Mouse (Mus musculus): Measurements from ENCODE around the gene Olfr1305. TPM values are rescaled to one million over a fixed set of nuclear protein-coding genes. Genes with fewer than 3 reads are reported as not detected.

Gene Olfr1305
- polyA plus RNA-seq (2015; fragmentation: Nextera tagmentation; extraction: Ambion mirVana), result not detected in 2 replicates

DNA sequence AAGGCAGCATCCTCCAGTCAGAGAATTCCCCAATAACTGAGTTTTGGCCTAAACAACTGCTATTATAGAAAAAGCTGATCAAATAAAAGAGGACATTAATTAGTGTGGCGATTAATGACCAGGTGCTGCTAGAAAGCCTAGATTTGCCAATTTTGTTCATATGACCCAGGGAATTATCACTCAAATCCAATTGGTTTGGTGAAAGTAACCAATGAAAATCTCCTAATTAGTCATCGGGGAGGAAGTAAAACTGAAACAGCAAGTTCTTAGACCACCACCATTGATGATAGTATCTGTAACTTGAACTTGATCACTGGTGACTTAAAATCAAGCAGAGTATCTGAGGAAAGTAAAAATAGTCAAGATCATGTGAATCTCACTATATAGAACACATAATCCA lies at the start of gene Olfr1305:
Gene Olfr1305, minus strand, starts transcription at position 101 of the 400 bp plus-strand sequence.
- H3K4me1 ChIP-seq, result no peaks in the 10 kb centered on the region
- ATAC-seq, result no peak
- 93% methylated on average over 2 of the region's 2 CpGs for WGBS
- no peaks in the 10 kb centered on the region for H3K36me3 ChIP-seq (ENCODE audit: poor library complexity, severe bottlenecking)
- H3K9me3 ChIP-seq (replicated peaks), result no peaks in the 10 kb centered on the region
- H3K27me3 ChIP-seq, result no peaks in the 10 kb centered on the region
- no peak within 1 kb of the TSS for H3K4me3 ChIP-seq
- H3K4me2 ChIP-seq, result no peak within 1 kb of the TSS
- H3K9ac ChIP-seq, result no peak within 1 kb of the TSS
- H3K27ac ChIP-seq, result no peak within 1 kb of the TSS

DNA sequence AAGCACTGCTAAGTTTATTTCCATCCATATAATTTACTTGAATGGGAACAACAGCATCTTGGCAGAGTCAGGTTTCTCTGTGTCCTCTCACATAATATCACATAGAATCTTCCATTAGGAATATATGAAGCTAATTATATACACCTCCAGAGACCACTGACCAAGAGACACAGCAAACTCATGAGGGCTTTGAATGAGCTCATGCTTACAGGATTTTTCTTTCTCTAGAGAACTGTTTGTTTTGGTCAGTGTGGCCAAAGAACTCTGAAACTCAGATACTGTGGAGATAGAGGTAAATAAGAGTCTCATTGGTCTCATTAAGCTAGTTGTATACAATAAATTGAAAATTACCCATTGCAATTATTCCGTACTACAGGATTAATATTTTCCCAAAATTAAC lies 39.2 kb upstream of the Olfr1305 start, which contains the start of gene Olfr1306:
Gene Olfr1306, minus strand, starts transcription at position 101 of the 400 bp plus-strand sequence.
- no peaks in the 10 kb centered on the region for H3K4me1 ChIP-seq
- WGBS, result 82% methylated on average over 1 of the region's 1 CpGs
- no peak for ATAC-seq

DNA sequence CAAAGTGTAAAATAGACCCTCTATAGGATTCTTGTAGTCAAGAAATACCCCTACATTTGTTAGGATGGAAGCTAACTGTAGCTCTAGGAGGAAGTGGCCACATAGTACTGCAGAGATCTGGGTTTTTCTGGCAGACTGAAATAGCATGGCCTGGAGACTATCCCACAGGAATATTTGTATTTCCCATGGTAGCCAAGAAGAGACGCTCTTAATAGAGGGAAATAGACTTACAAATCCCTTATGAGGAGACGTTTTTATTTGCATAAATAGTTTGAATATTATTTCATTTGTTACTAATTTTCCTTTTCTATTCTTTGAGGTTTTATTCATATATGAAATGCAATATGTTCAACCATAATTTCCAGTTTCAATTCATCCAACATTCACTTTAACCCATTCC lies 56.7 kb downstream of the Olfr1305 start, which contains the start of gene Olfr1303:
Gene Olfr1303, minus strand, starts transcription at position 101 of the 400 bp plus-strand sequence.
- 84% methylated on average over 2 of the region's 2 CpGs for WGBS
- Histone ChIP-seq H3K4me1 (no peaks in the 10 kb centered on the region), H3K9ac (no peak within 1 kb of the TSS), H3K9me3 (replicated peaks) (no peaks in the 10 kb centered on the region), H3K27ac (no peak within 1 kb of the TSS), H3K36me3 (ENCODE audit: poor library complexity, severe bottlenecking) (no peaks in the 10 kb centered on the region), H3K27me3 (no peaks in the 10 kb centered on the region), H3K4me2 (no peak within 1 kb of the TSS), H3K4me3 (no peak within 1 kb of the TSS)
- no peak for ATAC-seq

More for the DNA sequence above, 39.2 kb upstream of the Olfr1305 start, which contains the start of gene Olfr1306:
- no peak within 1 kb of the TSS for H3K4me3 ChIP-seq
- H3K27ac ChIP-seq, result no peak within 1 kb of the TSS
- H3K36me3 ChIP-seq (ENCODE audit: poor library complexity, severe bottlenecking), result no peaks in the 10 kb centered on the region
- H3K27me3 ChIP-seq, result no peaks in the 10 kb centered on the region
- H3K9ac ChIP-seq, result no peak within 1 kb of the TSS
- peaks cover 4% of the 10 kb centered on the region; the same call in 1 of the 2 replicates for H3K9me3 ChIP-seq (replicated peaks)
- no peak within 1 kb of the TSS for H3K4me2 ChIP-seq

Other genes starting within 250 kb of the Olfr1305 start
- not detected in 2 replicates for gene Olfr1298, start 227.9 kb downstream of the Olfr1305 start, polyA plus RNA-seq (2015; fragmentation: Nextera tagmentation; extraction: Ambion mirVana)
- gene Olfr1299, start 215.7 kb downstream of the Olfr1305 start, polyA plus RNA-seq (2015; fragmentation: Nextera tagmentation; extraction: Ambion mirVana), result not detected in 2 replicates
- not detected in 2 replicates for gene Olfr1301, start 126.1 kb downstream of the Olfr1305 start, polyA plus RNA-seq (2015; fragmentation: Nextera tagmentation; extraction: Ambion mirVana)
- not detected in 2 replicates for gene Olfr1302, start 99.7 kb downstream of the Olfr1305 start, polyA plus RNA-seq (2015; fragmentation: Nextera tagmentation; extraction: Ambion mirVana)
- not detected in 2 replicates for gene Olfr1303, start 56.8 kb downstream of the Olfr1305 start, polyA plus RNA-seq (2015; fragmentation: Nextera tagmentation; extraction: Ambion mirVana)
- not detected in 2 replicates for gene Olfr1306, start 39.1 kb upstream of the Olfr1305 start, polyA plus RNA-seq (2015; fragmentation: Nextera tagmentation; extraction: Ambion mirVana)
- gene Olfr1307, start 72.3 kb upstream of the Olfr1305 start, polyA plus RNA-seq (2015; fragmentation: Nextera tagmentation; extraction: Ambion mirVana), result 0.01 TPM in 2 replicates
- gene Olfr1308, start 87.8 kb upstream of the Olfr1305 start, polyA plus RNA-seq (2015; fragmentation: Nextera tagmentation; extraction: Ambion mirVana), result not detected in 2 replicates
- not detected in 2 replicates for gene Olfr1309, start 113.1 kb upstream of the Olfr1305 start, polyA plus RNA-seq (2015; fragmentation: Nextera tagmentation; extraction: Ambion mirVana)
- gene Olfr1310, start 135.6 kb upstream of the Olfr1305 start, polyA plus RNA-seq (2015; fragmentation: Nextera tagmentation; extraction: Ambion mirVana), result not detected in 2 replicates
- not detected in 2 replicates for gene Olfr1311, start 147.3 kb upstream of the Olfr1305 start, polyA plus RNA-seq (2015; fragmentation: Nextera tagmentation; extraction: Ambion mirVana)
- not detected in 2 replicates for gene Olfr1312, start 173.1 kb upstream of the Olfr1305 start, polyA plus RNA-seq (2015; fragmentation: Nextera tagmentation; extraction: Ambion mirVana)
- not detected in 2 replicates for gene Olfr1313, start 200.7 kb upstream of the Olfr1305 start, polyA plus RNA-seq (2015; fragmentation: Nextera tagmentation; extraction: Ambion mirVana)
- not detected in 2 replicates for gene Olfr1314, start 219.6 kb upstream of the Olfr1305 start, polyA plus RNA-seq (2015; fragmentation: Nextera tagmentation; extraction: Ambion mirVana)
- gene Olfr1315-ps1, start 238.3 kb upstream of the Olfr1305 start, polyA plus RNA-seq (2015; fragmentation: Nextera tagmentation; extraction: Ambion mirVana), result not detected in 2 replicates